Mouse (Mus musculus) thymus, postnatal 36 days (tissue): ENCODE data around the gene Rita1.

ENCODE experiments used
- DNase-seq, 2 experiments: peaks; one replicate each; pipeline ENCODE4 v3.0.0; 2022; ENCODE audit warnings: mixed read lengths in 2 of 2

The Rita1 gene

GRCm38 (mm10) chr5:120612442-120612821 lies at the start of gene Rita1, which contains the start of gene Ddx54:
Gene Rita1 (minus strand): TSS chr5:120612589.
Gene Ddx54 (plus strand): TSS chr5:120612739.
- peak; percentile 97 to 99 for DNase-seq

- no peak for DNase-seq
Measured at GRCm38 (mm10) chr5:120660816-120661215, 48.4 kb upstream of the Rita1 start.

- DNase-seq = no peak
Measured at GRCm38 (mm10) chr5:120656281-120656751, 43.9 kb upstream of the Rita1 start.

GRCm38 (mm10) chr5:120653873-120654272 lies 41.5 kb upstream of the Rita1 start:
- DNase-seq = no peak

- no peak for DNase-seq
Measured at GRCm38 (mm10) chr5:120652915-120653701, 40.7 kb upstream of the Rita1 start.

- no peak for DNase-seq
Measured at GRCm38 (mm10) chr5:120651230-120651629, 38.8 kb upstream of the Rita1 start.

- DNase-seq = peak in 1 of 2 experiments; percentile 52
Measured at GRCm38 (mm10) chr5:120649938-120650337, 37.5 kb upstream of the Rita1 start.

GRCm38 (mm10) chr5:120649374-120649933 lies 37.1 kb upstream of the Rita1 start:
- peak in 1 of 2 experiments; percentile 75 for DNase-seq

- DNase-seq = peak; percentile 92 to 94
Measured at GRCm38 (mm10) chr5:120648569-120649373, 36.4 kb upstream of the Rita1 start, which contains the start of gene Rasal1. Gene Rasal1 (plus strand): TSS chr5:120648812.

- peak; percentile 53 to 62 for DNase-seq
Measured at GRCm38 (mm10) chr5:120647814-120648491, 35.6 kb upstream of the Rita1 start.

- DNase-seq = peak in 1 of 2 experiments; percentile 55
Measured at GRCm38 (mm10) chr5:120647361-120647760, 35.0 kb upstream of the Rita1 start.

- DNase-seq = no peak
Measured at GRCm38 (mm10) chr5:120645851-120646250, 33.5 kb upstream of the Rita1 start.

GRCm38 (mm10) chr5:120644227-120644626 lies 31.8 kb upstream of the Rita1 start:
- DNase-seq = no peak

- DNase-seq = no peak
Measured at GRCm38 (mm10) chr5:120643365-120644085, 31.1 kb upstream of the Rita1 start.

GRCm38 (mm10) chr5:120640094-120640493 lies 27.7 kb upstream of the Rita1 start:
- no peak for DNase-seq

- no peak for DNase-seq
Measured at GRCm38 (mm10) chr5:120635633-120636032, 23.2 kb upstream of the Rita1 start.

- DNase-seq = no peak
Measured at GRCm38 (mm10) chr5:120634860-120635259, 22.5 kb upstream of the Rita1 start.

GRCm38 (mm10) chr5:120634131-120634530 lies 21.7 kb upstream of the Rita1 start, which contains the start of gene Cfap73:
Gene Cfap73 (minus strand): TSS chr5:120634235.
- no peak for DNase-seq

GRCm38 (mm10) chr5:120631892-120632291 lies 19.5 kb upstream of the Rita1 start:
- DNase-seq = peak in 1 of 2 experiments; percentile 6

GRCm38 (mm10) chr5:120631128-120631527 lies 18.7 kb upstream of the Rita1 start:
- DNase-seq = peak; percentile 64 to 71

- no peak for DNase-seq
Measured at GRCm38 (mm10) chr5:120628624-120629023, 16.2 kb upstream of the Rita1 start.
